Mouse (Mus musculus) MEL (cell line): Measurements from ENCODE around the gene Zbtb7b. TPM values are rescaled to one million over a fixed set of nuclear protein-coding genes. Genes with fewer than 3 reads are reported as not detected.

Experiments used
- DNase-seq: peaks from one replicate; pipeline ENCODE4 v3.0.0; 2011; ENCODE audit warnings: low read depth, low spot score
- H3K27ac ChIP-seq: 2 replicates; pipeline ENCODE4 v1.5.1; 2012; ENCODE audit warnings: low read depth, mild to moderate bottlenecking, control low read depth, low read length, moderate library complexity; ENCODE audit not compliant: control insufficient read depth
- H3K27me3 ChIP-seq, 2 experiments: fragments of 150-350 bp in 1 of 2; sonication (generic) in 1 of 2; 2 replicates each; pipeline ENCODE4 v1.6.1; 2012; ENCODE audit warnings: low read length in 2 of 2, mild to moderate bottlenecking in 2 of 2, improper control_type of control experiment in 1 of 2, moderate library complexity in 1 of 2; ENCODE audit not compliant: insufficient read depth in 2 of 2, control insufficient read depth in 1 of 2
- H3K36me3 ChIP-seq, 2 experiments: 2 replicates each; pipeline ENCODE4 v1.6.1; 2012 to 2014; ENCODE audit warnings: low read length in 2 of 2, improper control_type of control experiment in 1 of 2, inconsistent platforms in 1 of 2, mild to moderate bottlenecking in 1 of 2; ENCODE audit not compliant: insufficient read depth in 2 of 2, control insufficient read depth in 1 of 2
- H3K4me1 ChIP-seq, 2 experiments: fragments of 150-350 bp in 1 of 2; sonication (generic) in 1 of 2; 2 replicates each; pipeline ENCODE4 v1.6.1; 2012; ENCODE audit warnings: low read length in 2 of 2, improper control_type of control experiment in 1 of 2, mild to moderate bottlenecking in 1 of 2; ENCODE audit not compliant: insufficient read depth in 2 of 2, control insufficient read depth in 1 of 2
- H3K4me3 ChIP-seq, 2 experiments: fragments of 150-350 bp in 1 of 2; sonication (generic) in 1 of 2; 2 replicates each; pipeline ENCODE4 v1.5.1; 2012; ENCODE audit warnings: low read depth in 2 of 2, low read length in 2 of 2, mild to moderate bottlenecking in 2 of 2, moderate library complexity in 2 of 2, control low read depth in 1 of 2, improper control_type of control experiment in 1 of 2; ENCODE audit not compliant: control insufficient read depth in 1 of 2, insufficient read depth in 1 of 2
- H3K79me2 ChIP-seq: 2 replicates; pipeline ENCODE4 v1.6.1; 2012; ENCODE audit warnings: mild to moderate bottlenecking, low read length, moderate library complexity; ENCODE audit not compliant: control insufficient read depth, poor library complexity, insufficient read depth
- H3K9ac ChIP-seq: 2 replicates; pipeline ENCODE4 v1.6.1; 2012; ENCODE audit warnings: low read depth, mild to moderate bottlenecking, control low read depth, low read length, moderate library complexity; ENCODE audit not compliant: control insufficient read depth, poor library complexity, severe bottlenecking
- H3K9me3 ChIP-seq: fragments of 150-350 bp; sonication (generic); replicated peaks from 2 replicates; pipeline ENCODE4 v1.6.1; 2012; ENCODE audit warnings: mild to moderate bottlenecking, low read length, improper control_type of control experiment, moderate library complexity; ENCODE audit not compliant: insufficient read depth
- CHD1 ChIP-seq: IDR thresholded peaks from 2 replicates; pipeline ENCODE4 v1.6.1; 2012; ENCODE audit warnings: low read depth, mild to moderate bottlenecking, inconsistent platforms, low read length, improper control_type of control experiment
- CHD2 ChIP-seq: IDR thresholded peaks from 2 replicates; pipeline ENCODE4 v1.6.1; 2011; ENCODE audit warnings: low read length, improper control_type of control experiment
- EP300 ChIP-seq, 2 experiments: IDR thresholded peaks; 2 replicates each; pipeline ENCODE4 v1.6.1; 2011; ENCODE audit warnings: improper control_type of control experiment in 2 of 2, low read length in 2 of 2, low read depth in 1 of 2, mild to moderate bottlenecking in 1 of 2
- ETS1 ChIP-seq: IDR thresholded peaks from 2 replicates; pipeline ENCODE4 v1.6.1; 2012; ENCODE audit warnings: low read depth, mild to moderate bottlenecking, inconsistent platforms, low read length, improper control_type of control experiment, moderate library complexity
- GABPA ChIP-seq: IDR thresholded peaks from 2 replicates; pipeline ENCODE4 v1.6.1; 2012; ENCODE audit warnings: low read depth, mild to moderate bottlenecking, inconsistent platforms, low read length, improper control_type of control experiment, moderate library complexity
- GATA1 ChIP-seq: IDR thresholded peaks from 2 replicates; pipeline ENCODE4 v1.6.1; 2011; ENCODE audit warnings: low read depth, low read length, improper control_type of control experiment
- KAT2A ChIP-seq: conservative IDR thresholded peaks from 2 replicates; pipeline ENCODE4 v1.6.1; 2012; ENCODE audit warnings: low read depth, low read length, improper control_type of control experiment, inconsistent platforms
- MAX ChIP-seq: IDR thresholded peaks from 2 replicates; pipeline ENCODE4 v1.6.1; 2011; ENCODE audit warnings: low read length, improper control_type of control experiment
- MXI1 ChIP-seq: IDR thresholded peaks from 2 replicates; pipeline ENCODE4 v1.6.1; 2011; ENCODE audit warnings: mild to moderate bottlenecking, low read depth, low read length, improper control_type of control experiment
- MYB ChIP-seq: IDR thresholded peaks from 2 replicates; pipeline ENCODE4 v1.6.1; 2011; ENCODE audit warnings: mild to moderate bottlenecking, low read depth, low read length, improper control_type of control experiment
- NELFE ChIP-seq: IDR thresholded peaks from 2 replicates; pipeline ENCODE4 v1.6.1; 2011; ENCODE audit warnings: low read depth, low read length, improper control_type of control experiment
- NRF1 ChIP-seq: IDR thresholded peaks from 2 replicates; pipeline ENCODE4 v1.6.1; 2014; ENCODE audit warnings: low read depth, mild to moderate bottlenecking, inconsistent platforms, low read length, improper control_type of control experiment, moderate library complexity; ENCODE audit not compliant: poor library complexity, insufficient read depth, severe bottlenecking
- POLR2A ChIP-seq, 2 experiments: IDR thresholded peaks; 2 replicates each; pipeline ENCODE4 v1.6.1; 2011 to 2012; ENCODE audit warnings: low read length in 2 of 2, mild to moderate bottlenecking in 2 of 2, control low read depth in 1 of 2, improper control_type of control experiment in 1 of 2, low read depth in 1 of 2, moderate library complexity in 1 of 2; ENCODE audit not compliant: control insufficient read depth in 1 of 2, insufficient read depth in 1 of 2, poor library complexity in 1 of 2
- POLR2AphosphoS2 ChIP-seq: IDR thresholded peaks from 2 replicates; pipeline ENCODE4 v1.6.1; 2011; ENCODE audit warnings: low read length, improper control_type of control experiment
- RAD21 ChIP-seq: IDR thresholded peaks from 2 replicates; pipeline ENCODE4 v1.6.1; 2011; ENCODE audit warnings: mild to moderate bottlenecking, low read depth, low read length, improper control_type of control experiment
- RCOR1 ChIP-seq: IDR thresholded peaks from 2 replicates; pipeline ENCODE4 v1.6.1; 2012; ENCODE audit warnings: low read depth, mild to moderate bottlenecking, inconsistent platforms, low read length, improper control_type of control experiment
- SMC3 ChIP-seq: IDR thresholded peaks from 2 replicates; pipeline ENCODE4 v1.6.1; 2011; ENCODE audit warnings: low read depth, low read length, improper control_type of control experiment
- TAL1 ChIP-seq: IDR thresholded peaks from 2 replicates; pipeline ENCODE4 v1.6.1; 2012; ENCODE audit warnings: mild to moderate bottlenecking, inconsistent platforms, low read length, moderate library complexity, mixed read lengths
- TBP ChIP-seq: IDR thresholded peaks from 2 replicates; pipeline ENCODE4 v1.8.0; 2011; ENCODE audit warnings: low read depth, low read length, improper control_type of control experiment
- TCF12 ChIP-seq: IDR thresholded peaks from 2 replicates; pipeline ENCODE4 v1.6.1; 2014; ENCODE audit warnings: low read depth, mild to moderate bottlenecking, inconsistent platforms, low read length, improper control_type of control experiment, moderate library complexity
- UBTF ChIP-seq: IDR thresholded peaks from 2 replicates; pipeline ENCODE4 v1.6.1; 2012; ENCODE audit warnings: low read depth, mild to moderate bottlenecking, inconsistent platforms, low read length, improper control_type of control experiment, moderate library complexity, borderline replicate concordance; ENCODE audit not compliant: insufficient read depth
- ZC3H11A ChIP-seq: IDR thresholded peaks from 2 replicates; pipeline ENCODE4 v1.6.1; 2012; ENCODE audit warnings: low read depth, mild to moderate bottlenecking, inconsistent platforms, low read length, improper control_type of control experiment
- polyA plus RNA-seq, 2 experiments: library from polyadenylated mRNA; stranded (reverse) in 1 of 2; unstranded in 1 of 2; fragments of >175 nt in 1 of 2; fragments of >200 nt in 1 of 2; gene quantifications; 2 replicates each; pipeline versions ENCODE4 v1.2.1 to v1.2.4; 2012; ENCODE audit warnings: low replicate concordance in 2 of 2, low read depth in 1 of 2; ENCODE audit not compliant: insufficient read length in 2 of 2, insufficient read depth in 1 of 2, missing spikeins in 1 of 2
- total RNA-seq: library from RNA; depleted of rRNA; stranded (reverse); fragments of 300-350 nt; gene quantifications from 2 replicates; pipeline ENCODE4 v1.2.3, GENCODE M21; 2012

Zbtb7b gene
- total and polyA plus RNA-seq, 3 experiments: 8.5 to 20.1 TPM; not detected in 1

DNA sequence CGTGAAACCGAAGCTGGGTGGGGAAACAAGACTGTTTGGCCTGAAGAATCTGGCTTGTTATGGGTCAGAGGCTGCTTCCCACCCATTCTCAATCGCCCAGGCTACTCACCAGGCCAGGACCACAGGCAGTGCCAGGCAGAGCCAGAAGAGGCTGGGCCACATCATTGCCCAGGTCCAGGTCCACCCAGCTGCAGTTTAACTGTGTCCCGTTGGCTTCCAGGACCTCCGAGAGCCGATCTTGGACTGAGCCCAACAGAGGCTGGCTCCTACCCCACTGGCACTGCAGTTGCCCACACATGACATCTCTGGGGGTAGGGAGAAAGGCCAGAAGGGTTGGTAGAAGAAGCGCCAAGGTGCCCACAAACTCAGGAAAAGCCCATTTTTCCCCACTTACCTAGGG is 51.3 kb downstream of the Zbtb7b start:
- Histone ChIP-seq H3K4me3 (no peak overlapping the region), H3K9me3 (no peaks in the 10 kb centered on the region), H3K79me2 (no peaks in the 10 kb centered on the region), H3K27me3 (no peaks in the 10 kb centered on the region), H3K27ac (no peak overlapping the region), H3K4me1 (no peaks in the 10 kb centered on the region), H3K9ac (no peak overlapping the region), H3K36me3 (no peaks in the 10 kb centered on the region)
- TF ChIP-seq TBP: no peak
- TF ChIP-seq CHD1: no peak
- no peak for TF ChIP-seq RAD21
- no peak for TF ChIP-seq KAT2A
- no peak for TF ChIP-seq MXI1
- TF ChIP-seq GABPA: no peak
- TF ChIP-seq TAL1: no peak
- TF ChIP-seq EP300 (IDR thresholded peaks at IDR 0.05; ENCODE audit: low read depth in 1 of 2, low read length in 2 of 2): no peak
- TF ChIP-seq CHD2: no peak
- TF ChIP-seq MYB: no peak
- TF ChIP-seq RCOR1: no peak
- TF ChIP-seq POLR2A (IDR thresholded peaks at IDR 0.05; ENCODE audit: control insufficient read depth in 1 of 2, insufficient read depth in 1 of 2, low read depth in 1 of 2, low read length in 2 of 2, poor library complexity in 1 of 2): no peak
- TF ChIP-seq UBTF: no peak
- no peak for TF ChIP-seq SMC3
- no peak for TF ChIP-seq ZC3H11A
- no peak for TF ChIP-seq POLR2AphosphoS2
- DNase-seq: no peak

- no peak overlapping the region for H3K9ac ChIP-seq
- H3K27me3 ChIP-seq: no peaks in the 10 kb centered on the region
- no peaks in the 10 kb centered on the region; the same call in 1 of the 2 replicates for H3K79me2 ChIP-seq
- H3K9me3 ChIP-seq: no peaks in the 10 kb centered on the region
- H3K36me3 ChIP-seq: peaks cover 0 to 2% of the 10 kb centered on the region in 2 experiments; a peak in 2 of 4 replicates
- H3K4me3 ChIP-seq: no peak overlapping the region
- no peak overlapping the region for H3K27ac ChIP-seq
- DNase-seq: no peak
- peaks cover 2 to 5% of the 10 kb centered on the region in 2 experiments for H3K4me1 ChIP-seq
- TF ChIP-seq MXI1 (no peak), POLR2A (IDR thresholded peaks at IDR 0.05; ENCODE audit: control insufficient read depth in 1 of 2, insufficient read depth in 1 of 2, low read depth in 1 of 2, low read length in 2 of 2, poor library complexity in 1 of 2) (no peak), ETS1 (no peak), ZC3H11A (no peak), TAL1 (no peak), TCF12 (no peak), CHD2 (no peak), SMC3 (no peak), MAX (no peak), NRF1 (no peak), GATA1 (no peak), NELFE (no peak), RCOR1 (no peak), GABPA (no peak)
These were observed 52.8 kb downstream of the Zbtb7b start for GRCm38 (mm10) chr3:89341794-89342193.
